Mouse (Mus musculus): Measurements from ENCODE around the gene Plscr3. TPM values are rescaled to one million over a fixed set of nuclear protein-coding genes. Genes with fewer than 3 reads are reported as not detected.

Plscr3 gene
- polyA plus RNA-seq, 1 experiment from 2014 or later: 82.9 TPM

DNA sequence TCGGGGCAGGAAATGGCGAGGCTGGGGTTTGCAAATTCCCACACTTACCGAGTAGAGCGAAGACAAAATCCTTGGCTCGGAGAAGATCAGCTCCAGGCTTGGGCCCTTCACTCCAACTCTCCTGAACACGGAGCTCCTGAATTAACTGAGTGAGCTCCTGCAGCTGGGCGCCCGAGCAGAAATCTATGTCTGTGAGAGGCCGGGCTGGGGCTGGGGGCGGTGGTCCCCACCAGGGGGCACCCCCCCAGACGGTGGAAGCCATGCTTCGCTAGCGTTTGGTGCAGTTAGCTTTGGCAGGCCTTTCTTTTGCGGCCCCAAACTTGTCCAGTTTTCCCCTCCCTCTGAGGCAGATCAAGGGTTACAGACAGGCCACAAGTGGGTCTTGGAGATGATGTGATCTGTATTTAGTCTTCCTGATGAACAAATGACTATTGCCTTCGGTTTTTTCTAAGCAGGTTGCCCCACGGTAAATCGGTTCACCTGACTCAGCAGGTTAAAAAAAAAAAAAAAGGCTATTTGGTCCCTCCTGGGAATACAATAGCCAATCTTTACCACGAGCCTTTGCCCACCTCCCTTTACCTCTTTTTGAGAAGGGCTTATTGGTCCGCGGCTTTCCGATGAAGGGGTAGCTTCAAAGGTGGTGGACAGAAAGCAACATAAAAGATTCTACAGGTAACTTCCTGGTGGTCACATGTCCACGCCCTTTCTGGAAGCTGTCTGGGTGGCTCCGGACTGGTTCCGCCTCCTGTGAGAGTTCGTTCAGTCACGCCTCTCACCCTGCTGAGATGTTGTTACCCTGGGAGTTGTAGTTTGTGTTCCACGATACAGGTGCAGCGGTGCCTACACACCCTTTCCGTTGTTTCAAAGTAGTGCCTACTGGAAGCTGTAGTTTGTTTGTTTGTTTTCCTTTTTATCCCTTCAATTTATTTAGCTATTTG, 40.9 kb upstream of the Plscr3 start, which contains the start of gene Tmem102:
TSS of gene Tmem102 (minus strand) at position 653 of the 938 bp plus-strand sequence.
- ATAC-seq (no peak), DNase-seq (ENCODE audit: low read depth, low spot score) (no peak)
- in situ Hi-C loops (cut with MboI; ENCODE audit: low pct_unique_long_range_greater_than_20kb): loop anchor here (5.0 kb wide), 1 partner anchor 72 kb away; the partner anchor contains the start of gene Tmem95
- peaks cover 6% of the 10 kb centered on the region for H3K27me3 ChIP-seq
- ChIA-PET CTCF (interaction anchor here (1.2 to 1.4 kb wide), 4 partner anchors 9 to 49 kb away, joined by 3 read pairs; partner anchors contain the start of gene Gm39566), POLR2A (no interaction called here)
- no peak for TF ChIP-seq CTCF (IDR thresholded peaks at IDR 0.05)

DNA sequence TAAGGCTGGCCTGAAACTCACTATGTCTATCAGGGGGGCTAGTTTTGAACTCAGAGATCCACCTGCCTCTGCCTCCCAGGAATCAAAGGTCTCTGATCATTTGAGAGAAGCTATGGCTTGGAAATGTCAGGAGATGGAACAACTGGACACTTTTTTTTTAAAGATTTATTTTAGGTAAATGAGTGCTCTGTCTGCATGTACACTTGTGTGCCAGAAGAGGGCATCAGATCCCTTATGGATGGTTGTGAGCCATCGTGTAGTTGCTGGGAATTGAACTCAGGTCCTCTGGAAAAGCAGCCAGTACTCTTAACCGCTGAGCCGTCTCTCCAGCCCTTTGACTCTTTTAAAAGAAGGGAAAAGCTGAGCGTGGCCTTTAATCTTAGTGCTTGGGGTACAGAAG, 39.8 kb upstream of the Plscr3 start:
- POLR2A ChIA-PET: no interaction called here
- in situ Hi-C loops (cut with MboI; ENCODE audit: low pct_unique_long_range_greater_than_20kb): loop anchor here (5.0 kb wide), 1 partner anchor 71 kb away; the partner anchor contains the start of gene Tmem95
- peaks cover 15% of the 10 kb centered on the region for H3K27me3 ChIP-seq
- ATAC-seq (no peak), DNase-seq (ENCODE audit: low read depth, low spot score) (no peak)
- CTCF ChIA-PET: interaction anchor here (0.9 to 1.4 kb wide), 7 partner anchors 8 to 59 kb away, joined by 3 read pairs; partner anchors contain the start of genes Chrnb1 and Gm39566
- no peak for TF ChIP-seq CTCF (IDR thresholded peaks at IDR 0.05)

GRCm38 (mm10) chr11:69807641-69808040, 38.5 kb upstream of the Plscr3 start:
- ATAC-seq: no peak
- CTCF ChIA-PET: interaction anchor here (1.0 kb wide), 1 partner anchor 11 kb away, joined by 3 read pairs; no protein-coding TSS in a partner anchor
- TF ChIP-seq CTCF (IDR thresholded peaks at IDR 0.05): no peak
- no peak for DNase-seq (ENCODE audit: low read depth, low spot score)
- in situ Hi-C loops (cut with MboI; ENCODE audit: low pct_unique_long_range_greater_than_20kb): loop anchor here (5.0 kb wide), 1 partner anchor 70 kb away; the partner anchor contains the start of gene Tmem95
- H3K27me3 ChIP-seq: peaks cover 10% of the 10 kb centered on the region
- POLR2A ChIA-PET: no interaction called here

DNA sequence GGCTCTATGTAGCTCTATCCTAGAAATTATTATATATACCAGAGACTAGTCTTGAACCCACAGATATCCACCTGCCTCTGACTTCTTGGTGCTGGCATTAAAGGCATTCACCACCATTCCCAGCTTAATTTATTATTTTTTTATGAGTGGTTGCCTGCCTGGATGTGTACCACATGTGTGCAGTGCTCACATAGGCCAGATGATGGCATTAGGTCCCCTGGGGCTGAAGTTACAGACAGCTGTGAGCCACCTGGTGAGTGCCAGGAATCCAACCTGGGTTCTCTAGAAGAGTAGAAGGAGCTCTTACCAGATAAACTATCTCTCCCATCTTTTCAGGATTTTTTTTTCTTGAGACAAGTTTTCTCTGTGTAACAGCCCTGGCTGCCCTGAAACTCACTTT, 35.9 kb upstream of the Plscr3 start:
- ChIA-PET POLR2A (interaction anchor here (1.0 kb wide), 1 partner anchor 19 kb away, joined by 3 read pairs; no protein-coding TSS in a partner anchor), CTCF (interaction anchor here (0.7 to 1.2 kb wide), 3 partner anchors 11 to 16 kb away, joined by 3 read pairs; no protein-coding TSS in a partner anchor)
- in situ Hi-C loops (cut with MboI; ENCODE audit: low pct_unique_long_range_greater_than_20kb): no loop called here
- ATAC-seq (no peak), DNase-seq (ENCODE audit: low read depth, low spot score) (no peak)
- no peak for TF ChIP-seq CTCF (IDR thresholded peaks at IDR 0.05)
- peaks cover 10% of the 10 kb centered on the region for H3K27me3 ChIP-seq

DNA sequence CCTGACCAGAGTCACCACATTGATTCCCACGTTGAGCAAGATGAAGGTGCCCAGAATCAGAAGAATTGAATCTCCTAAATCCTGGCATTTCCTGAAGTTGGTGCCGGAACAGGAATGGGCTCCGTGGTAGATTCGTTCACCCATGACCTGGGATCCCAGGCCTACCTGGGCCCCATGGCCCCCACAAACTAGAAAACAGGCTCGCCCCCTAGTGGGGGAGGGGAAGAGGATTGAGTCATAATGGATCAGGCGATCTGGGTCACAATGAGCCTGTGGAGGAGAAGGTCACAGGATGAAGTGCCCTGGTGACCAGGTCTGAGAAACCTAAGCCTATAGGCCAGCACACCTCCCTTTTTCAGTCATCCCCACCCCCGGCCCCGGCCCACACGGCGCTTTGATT, 31.0 kb upstream of the Plscr3 start, which contains the start of gene Gm39566:
TSS of gene Gm39566 (minus strand) at position 144 of the 400 bp plus-strand sequence.
- DNase-seq (ENCODE audit: low read depth, low spot score): no peak
- in situ Hi-C loops (cut with MboI; ENCODE audit: low pct_unique_long_range_greater_than_20kb): no loop called here
- peaks cover 12% of the 10 kb centered on the region for H3K27me3 ChIP-seq
- CTCF ChIA-PET: interaction anchor here (1.4 kb wide), 1 partner anchor 9 kb away, joined by 3 read pairs; the partner anchor contains the start of gene Tmem102
- no peak for TF ChIP-seq CTCF (IDR thresholded peaks at IDR 0.05)
- POLR2A ChIA-PET: no interaction called here
- no peak for ATAC-seq

DNA sequence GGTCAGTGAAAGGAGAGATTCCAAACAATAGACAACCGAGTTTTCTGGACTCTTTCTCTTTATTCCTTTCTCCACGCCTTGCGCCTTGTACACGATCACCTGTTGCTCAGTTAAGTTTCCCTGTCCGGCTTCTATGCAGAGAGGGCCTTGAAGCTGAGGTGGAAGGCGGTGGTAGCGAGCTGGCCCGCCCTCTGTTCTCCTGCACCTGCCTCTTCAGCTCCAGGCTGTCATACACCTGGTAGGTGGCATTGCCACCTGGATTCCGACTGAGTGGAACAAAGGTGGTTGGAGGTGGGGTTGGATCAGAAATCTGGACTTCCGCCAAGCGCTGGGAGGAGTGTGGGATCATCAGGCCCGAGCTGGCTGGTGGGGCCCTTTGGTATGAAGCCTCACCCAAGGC, 29.7 kb upstream of the Plscr3 start:
- ATAC-seq: no peak
- POLR2A ChIA-PET: no interaction called here
- DNase-seq (ENCODE audit: low read depth, low spot score): no peak
- peaks cover 2% of the 10 kb centered on the region for H3K27me3 ChIP-seq
- no peak for TF ChIP-seq CTCF (IDR thresholded peaks at IDR 0.05)
- in situ Hi-C loops (cut with MboI; ENCODE audit: low pct_unique_long_range_greater_than_20kb): no loop called here
- CTCF ChIA-PET: interaction anchor here (0.8 kb wide), 1 partner anchor 18 kb away, joined by 3 read pairs; no protein-coding TSS in a partner anchor

GRCm38 (mm10) chr11:69818365-69818764, 27.8 kb upstream of the Plscr3 start, which contains the start of gene Spem2:
Gene Spem2 (minus strand): TSS chr11:69818465.
- ATAC-seq (no peak), DNase-seq (ENCODE audit: low read depth, low spot score) (no peak)
- POLR2A ChIA-PET: no interaction called here
- in situ Hi-C loops (cut with MboI; ENCODE audit: low pct_unique_long_range_greater_than_20kb): no loop called here
- CTCF ChIA-PET: no interaction called here
- TF ChIP-seq CTCF (IDR thresholded peaks at IDR 0.05): no peak
- H3K27me3 ChIP-seq: peaks cover 2% of the 10 kb centered on the region

DNA sequence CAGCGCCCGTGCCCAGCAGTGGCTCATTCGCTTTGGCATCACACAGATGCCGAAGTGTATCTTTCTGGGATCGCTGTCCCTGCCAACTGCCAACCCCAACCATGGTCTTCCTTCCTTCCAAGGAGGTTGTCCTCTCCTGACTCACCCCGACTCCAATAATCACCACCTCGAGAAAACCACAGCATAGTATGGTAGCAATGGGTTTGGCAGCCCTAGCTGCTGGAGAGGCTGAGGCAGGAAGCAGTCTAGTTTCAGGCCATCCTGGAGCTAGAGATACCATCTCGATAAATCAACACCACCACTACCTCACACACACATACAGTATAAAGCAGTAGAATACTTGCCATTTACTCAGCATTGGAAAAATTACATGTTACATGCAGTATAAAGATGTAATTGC, 27.3 kb upstream of the Plscr3 start:
- ChIA-PET CTCF (no interaction called here), POLR2A (no interaction called here)
- in situ Hi-C loops (cut with MboI; ENCODE audit: low pct_unique_long_range_greater_than_20kb): no loop called here
- no peak for TF ChIP-seq CTCF (IDR thresholded peaks at IDR 0.05)
- H3K27me3 ChIP-seq: peaks cover 2% of the 10 kb centered on the region
- ATAC-seq (no peak), DNase-seq (ENCODE audit: low read depth, low spot score) (no peak)

DNA sequence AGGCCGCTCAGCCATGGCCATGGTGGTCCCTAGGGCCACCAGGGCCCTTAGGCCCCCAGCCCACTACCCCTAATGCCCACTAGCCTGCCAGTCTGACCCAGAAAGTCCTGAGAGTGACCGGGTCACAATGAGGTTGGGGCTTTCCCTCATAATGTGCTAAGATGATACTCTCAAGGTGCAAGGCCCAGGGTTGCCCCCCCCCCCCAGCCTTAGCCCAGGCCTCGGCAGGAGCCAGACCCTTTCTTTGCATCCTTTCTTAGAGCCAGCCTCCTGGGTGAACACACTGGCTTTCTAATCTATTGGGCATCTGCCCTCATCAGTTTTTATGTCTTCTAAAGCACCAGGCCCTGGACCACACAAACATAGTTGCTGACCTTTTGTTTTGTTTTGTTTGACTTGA, 24.1 kb upstream of the Plscr3 start, which contains the start of gene Spem1:
TSS of gene Spem1 (minus strand) at position 101 of the 400 bp plus-strand sequence.
- in situ Hi-C loops (cut with MboI; ENCODE audit: low pct_unique_long_range_greater_than_20kb): no loop called here
- no peak for DNase-seq (ENCODE audit: low read depth, low spot score)
- peaks cover 2% of the 10 kb centered on the region for H3K27me3 ChIP-seq
- no peak for TF ChIP-seq CTCF (IDR thresholded peaks at IDR 0.05)
- CTCF ChIA-PET: no interaction called here
- POLR2A ChIA-PET: no interaction called here
- no peak for ATAC-seq

GRCm38 (mm10) chr11:69823456-69823855, 22.7 kb upstream of the Plscr3 start:
- in situ Hi-C loops (cut with MboI; ENCODE audit: low pct_unique_long_range_greater_than_20kb): no loop called here
- DNase-seq (ENCODE audit: low read depth, low spot score) (no peak), ATAC-seq (no peak)
- TF ChIP-seq CTCF (IDR thresholded peaks at IDR 0.05): no peak
- ChIA-PET CTCF (no interaction called here), POLR2A (no interaction called here)
- peaks cover 2% of the 10 kb centered on the region for H3K27me3 ChIP-seq
